Mouse (Mus musculus) ES-Bruce4 (cell line): ENCODE measurements at regions not wholly inside any gene's neighbourhood (a gene's known extent, or its start where the extent isn't known, plus 50 kb on each side); places are given as distances from the start of the nearest gene placed in this dataset.

Experiments used
- EP300 ChIP-seq: IDR thresholded peaks from 2 replicates; pipeline ENCODE4 v1.6.1; 2011; ENCODE audit warnings: low read depth, low read length; ENCODE audit not compliant: insufficient read depth
- POLR2A ChIP-seq: IDR thresholded peaks from one replicate; pipeline ENCODE4 v1.8.1; 2011; ENCODE audit warnings: low read length; ENCODE audit not compliant: insufficient read depth

DNA sequence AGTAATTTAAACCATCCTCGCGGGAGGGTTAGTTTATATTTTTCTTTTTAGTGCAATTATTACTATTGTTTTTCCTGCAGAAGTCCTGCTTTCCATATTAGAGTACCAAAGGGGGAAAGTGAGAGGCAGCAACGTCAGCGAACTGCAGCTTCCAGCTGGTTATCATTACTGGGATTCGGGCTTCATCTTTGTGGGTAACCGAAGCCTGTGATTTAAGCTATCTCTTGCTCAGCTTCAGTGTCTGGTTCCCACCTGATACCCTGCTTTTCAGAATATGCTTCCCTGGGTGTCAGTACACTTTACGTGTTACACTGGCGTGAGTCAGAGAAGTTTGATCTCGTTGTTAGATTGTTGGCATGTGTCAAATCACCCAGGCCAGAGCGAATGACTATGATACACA is 539.3 kb downstream of the Bnc2 start:
- TF ChIP-seq POLR2A: no peak
- no peak for TF ChIP-seq EP300
